Mouse (Mus musculus): Measurements from ENCODE around the gene Zfp668. TPM values are rescaled to one million over a fixed set of nuclear protein-coding genes. Genes with fewer than 3 reads are reported as not detected.

Gene Zfp668
- polyA plus RNA-seq, 1 experiment: 12.1 TPM

GRCm38 (mm10) chr7:127921516-127921915 lies 44.9 kb upstream of the Zfp668 start:
- H3K27me3 ChIP-seq (ENCODE audit: control insufficient read depth, insufficient read depth, insufficient read length): no peaks in the 10 kb centered on the region
- H3K36me3 ChIP-seq (ENCODE audit: control insufficient read depth, insufficient read depth): no peaks in the 10 kb centered on the region
- no peaks in the 10 kb centered on the region for H3K79me3 ChIP-seq (ENCODE audit: low read depth)
- H3K79me2 ChIP-seq (ENCODE audit: control insufficient read depth, insufficient read depth): no peaks in the 10 kb centered on the region
- H3K4me3 ChIP-seq (ENCODE audit: insufficient read depth, poor library complexity, severe bottlenecking): no peak overlapping the region
- TF ChIP-seq CTCF (IDR thresholded peaks at IDR 0.05; ENCODE audit: control insufficient read depth, insufficient read depth, insufficient read length) (peak; percentile 2), MYOD1 (IDR thresholded peaks at IDR 0.05; ENCODE audit: control insufficient read depth, insufficient read length, low read depth) (no peak)
- H3ac ChIP-seq (ENCODE audit: control insufficient read depth, insufficient read length, low read depth): no peak overlapping the region

DNA sequence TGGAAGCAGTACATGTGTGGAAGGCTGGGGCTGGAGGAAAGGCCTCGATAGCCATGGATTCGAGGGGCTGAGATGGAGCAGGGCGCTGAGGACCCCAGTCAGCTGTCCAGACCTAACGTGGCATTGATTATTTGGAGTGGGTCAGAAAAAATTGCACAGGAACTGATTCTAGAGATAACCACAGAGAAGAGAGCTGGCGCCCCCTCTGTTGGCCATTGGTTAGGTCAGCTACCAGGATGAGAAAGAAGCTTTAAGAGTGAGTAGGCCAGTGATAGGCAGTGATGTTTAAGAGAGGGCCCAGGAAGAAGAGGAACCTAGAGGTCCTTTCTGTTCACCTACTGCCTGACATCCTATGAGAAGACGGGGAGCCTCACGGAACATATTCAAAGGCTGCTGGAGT lies 42.7 kb upstream of the Zfp668 start:
- no peak overlapping the region for H3ac ChIP-seq (ENCODE audit: control insufficient read depth, insufficient read length, low read depth)
- H3K79me2 ChIP-seq (ENCODE audit: control insufficient read depth, insufficient read depth): no peaks in the 10 kb centered on the region
- H3K36me3 ChIP-seq (ENCODE audit: control insufficient read depth, insufficient read depth): peaks cover 10% of the 10 kb centered on the region
- no peak overlapping the region for H3K4me3 ChIP-seq (ENCODE audit: insufficient read depth, poor library complexity, severe bottlenecking)
- no peaks in the 10 kb centered on the region for H3K79me3 ChIP-seq (ENCODE audit: low read depth)
- TF ChIP-seq MYOG (IDR thresholded peaks at IDR 0.05; ENCODE audit: control insufficient read depth, extremely low read depth, insufficient read length): no peak
- no peak for TF ChIP-seq MYOD1 (IDR thresholded peaks at IDR 0.05; ENCODE audit: control insufficient read depth, insufficient read length, low read depth)
- no peak for TF ChIP-seq CTCF (IDR thresholded peaks at IDR 0.05; ENCODE audit: control insufficient read depth, insufficient read depth, insufficient read length)
- TF ChIP-seq FOSL1 (IDR thresholded peaks at IDR 0.05; ENCODE audit: insufficient read depth, low read length, poor library complexity, severe bottlenecking): no peak
- TF ChIP-seq CEBPB (IDR thresholded peaks at IDR 0.05; ENCODE audit: low read depth): no peak
- TF ChIP-seq USF1 (IDR thresholded peaks at IDR 0.05; ENCODE audit: low read depth): no peak
- H3K27me3 ChIP-seq (ENCODE audit: control insufficient read depth, insufficient read depth, insufficient read length): no peaks in the 10 kb centered on the region

DNA sequence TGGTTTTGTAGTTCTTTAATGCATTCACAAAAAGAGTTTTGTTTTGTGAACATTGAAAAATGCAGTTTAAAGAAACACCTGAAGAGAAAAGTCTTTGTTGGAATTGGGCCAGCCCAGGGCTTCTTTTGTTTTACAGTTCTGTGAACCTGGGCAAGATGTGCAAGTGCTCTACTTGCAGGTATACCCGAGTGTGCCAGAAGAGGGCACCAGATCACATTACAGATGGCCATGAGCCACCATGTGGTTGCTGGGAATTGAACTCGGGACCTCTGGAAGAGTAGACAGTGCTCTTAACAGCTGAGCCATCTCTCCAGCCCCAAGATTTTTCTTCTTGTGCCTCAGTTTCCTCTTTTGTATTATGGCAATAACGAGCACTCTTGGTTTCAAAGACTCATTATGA lies 41.6 kb upstream of the Zfp668 start:
- Histone ChIP-seq H3K36me3 (ENCODE audit: control insufficient read depth, insufficient read depth) (peaks cover 10% of the 10 kb centered on the region), H3K79me3 (ENCODE audit: low read depth) (no peaks in the 10 kb centered on the region), H3K4me3 (ENCODE audit: insufficient read depth, poor library complexity, severe bottlenecking) (no peak overlapping the region), H3ac (ENCODE audit: control insufficient read depth, insufficient read length, low read depth) (no peak overlapping the region), H3K79me2 (ENCODE audit: control insufficient read depth, insufficient read depth) (peaks cover 2% of the 10 kb centered on the region), H3K27me3 (ENCODE audit: control insufficient read depth, insufficient read depth, insufficient read length) (no peaks in the 10 kb centered on the region)
- no peak for TF ChIP-seq MAX (IDR thresholded peaks at IDR 0.05)
- TF ChIP-seq CTCF (IDR thresholded peaks at IDR 0.05; ENCODE audit: control insufficient read depth, insufficient read depth, insufficient read length): no peak
- TF ChIP-seq FOSL1 (IDR thresholded peaks at IDR 0.05; ENCODE audit: insufficient read depth, low read length, poor library complexity, severe bottlenecking): no peak
- no peak for TF ChIP-seq MYOG (IDR thresholded peaks at IDR 0.05; ENCODE audit: control insufficient read depth, extremely low read depth, insufficient read length)
- TF ChIP-seq USF1 (IDR thresholded peaks at IDR 0.05; ENCODE audit: low read depth): no peak
- TF ChIP-seq MYOD1 (IDR thresholded peaks at IDR 0.05; ENCODE audit: control insufficient read depth, insufficient read length, low read depth): no peak
- TF ChIP-seq CEBPB (IDR thresholded peaks at IDR 0.05; ENCODE audit: low read depth): no peak

DNA sequence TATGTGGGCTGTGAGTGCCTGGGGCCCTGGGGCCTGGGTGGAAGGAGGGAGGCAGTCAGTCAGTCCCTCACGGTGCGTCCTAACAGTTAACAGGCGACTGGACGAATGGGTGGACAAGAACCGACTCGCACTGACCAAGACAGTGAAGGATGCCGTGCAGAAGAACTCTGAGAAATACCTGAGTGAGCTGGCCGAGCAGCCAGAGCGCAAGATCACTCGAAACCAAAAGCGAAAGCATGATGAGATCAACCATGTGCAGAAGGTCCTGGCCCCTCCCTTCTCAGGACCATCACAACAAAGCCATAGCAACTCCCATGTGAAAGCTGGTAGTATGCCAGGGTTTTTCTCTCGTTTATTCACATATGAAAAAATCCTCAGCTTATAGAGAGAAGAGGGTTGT lies 38.7 kb upstream of the Zfp668 start:
- Histone ChIP-seq H3K4me3 (ENCODE audit: insufficient read depth, poor library complexity, severe bottlenecking) (no peak overlapping the region), H3K27me3 (ENCODE audit: control insufficient read depth, insufficient read depth, insufficient read length) (no peaks in the 10 kb centered on the region), H3ac (ENCODE audit: control insufficient read depth, insufficient read length, low read depth) (no peak overlapping the region), H3K36me3 (ENCODE audit: control insufficient read depth, insufficient read depth) (peaks cover 10% of the 10 kb centered on the region), H3K79me2 (ENCODE audit: control insufficient read depth, insufficient read depth) (peaks cover 7% of the 10 kb centered on the region), H3K79me3 (ENCODE audit: low read depth) (no peaks in the 10 kb centered on the region)
- TF ChIP-seq USF1 (IDR thresholded peaks at IDR 0.05; ENCODE audit: low read depth) (no peak), MYOG (IDR thresholded peaks at IDR 0.05; ENCODE audit: control insufficient read depth, extremely low read depth, insufficient read length) (no peak), MAX (IDR thresholded peaks at IDR 0.05) (no peak), FOSL1 (IDR thresholded peaks at IDR 0.05; ENCODE audit: insufficient read depth, low read length, poor library complexity, severe bottlenecking) (no peak), CTCF (IDR thresholded peaks at IDR 0.05; ENCODE audit: control insufficient read depth, insufficient read depth, insufficient read length) (no peak), CEBPB (IDR thresholded peaks at IDR 0.05; ENCODE audit: low read depth) (no peak), MYOD1 (IDR thresholded peaks at IDR 0.05; ENCODE audit: control insufficient read depth, insufficient read length, low read depth) (no peak)

- peaks cover 17% of the 10 kb centered on the region for H3K36me3 ChIP-seq (ENCODE audit: control insufficient read depth, insufficient read depth)
These were observed 36.3 kb upstream of the Zfp668 start for GRCm38 (mm10) chr7:127912938-127913337.

More at GRCm38 (mm10) chr7:127912938-127913337, 36.3 kb upstream of the Zfp668 start:
- Histone ChIP-seq H3K27me3 (ENCODE audit: control insufficient read depth, insufficient read depth, insufficient read length) (no peaks in the 10 kb centered on the region), H3K79me2 (ENCODE audit: control insufficient read depth, insufficient read depth) (peaks cover 7% of the 10 kb centered on the region), H3ac (ENCODE audit: control insufficient read depth, insufficient read length, low read depth) (peak overlapping the region; percentile 7), H3K79me3 (ENCODE audit: low read depth) (no peaks in the 10 kb centered on the region), H3K4me3 (ENCODE audit: insufficient read depth, poor library complexity, severe bottlenecking) (peak overlapping the region; percentile 61)
- TF ChIP-seq CEBPB (IDR thresholded peaks at IDR 0.05; ENCODE audit: low read depth) (no peak), FOSL1 (IDR thresholded peaks at IDR 0.05; ENCODE audit: insufficient read depth, low read length, poor library complexity, severe bottlenecking) (no peak), MYOG (IDR thresholded peaks at IDR 0.05; ENCODE audit: control insufficient read depth, extremely low read depth, insufficient read length) (no peak), USF1 (IDR thresholded peaks at IDR 0.05; ENCODE audit: low read depth) (no peak), CTCF (IDR thresholded peaks at IDR 0.05; ENCODE audit: control insufficient read depth, insufficient read depth, insufficient read length) (no peak), MYOD1 (IDR thresholded peaks at IDR 0.05; ENCODE audit: control insufficient read depth, insufficient read length, low read depth) (no peak), MAX (IDR thresholded peaks at IDR 0.05) (no peak)
